Mouse (Mus musculus) spleen, adult 2 months (tissue): ENCODE data around the gene 4931414P19Rik. TPM values are rescaled to one million over a fixed set of nuclear protein-coding genes. Genes with fewer than 3 reads are reported as not detected.

Experiments
- DNase-seq, 2 experiments: peaks; one replicate each; pipeline versions ENCODE4 v3.0.0 to v3.0.0-alpha.2; 2012 to 2021; ENCODE audit warnings: low spot score in 2 of 2, low read depth in 1 of 2
- H3K27ac ChIP-seq: fragments of 200-500 bp; 2 replicates; pipeline ENCODE4 v1.5.1; 2012; ENCODE audit warnings: low read length, inconsistent platforms; ENCODE audit not compliant: insufficient read depth
- H3K27me3 ChIP-seq: fragments of 200-500 bp; 2 replicates; pipeline ENCODE4 v1.6.1; 2012; ENCODE audit warnings: mild to moderate bottlenecking, moderate library complexity, low read length, inconsistent platforms; ENCODE audit not compliant: control insufficient read depth, insufficient read depth
- H3K36me3 ChIP-seq: fragments of 200-500 bp; 2 replicates; pipeline ENCODE4 v1.6.1; 2012; ENCODE audit warnings: mild to moderate bottlenecking, low read length, inconsistent platforms; ENCODE audit not compliant: control insufficient read depth, insufficient read depth
- H3K4me1 ChIP-seq: fragments of 200-500 bp; 2 replicates; pipeline ENCODE4 v1.6.1; 2011; ENCODE audit warnings: inconsistent platforms; ENCODE audit not compliant: control insufficient read depth, insufficient read depth, insufficient read length
- H3K4me3 ChIP-seq: fragments of 200-500 bp; 2 replicates; pipeline ENCODE4 v1.5.1; 2011; ENCODE audit warnings: mild to moderate bottlenecking, inconsistent platforms; ENCODE audit not compliant: insufficient read depth, insufficient read length; ENCODE audit errors: extremely low read depth
- CTCF ChIP-seq: fragments of 200-500 bp; IDR thresholded peaks from 2 replicates; pipeline ENCODE4 v1.5.1; 2011; ENCODE audit warnings: mild to moderate bottlenecking, inconsistent platforms; ENCODE audit not compliant: insufficient read depth, insufficient read length, insufficient replicate concordance; ENCODE audit errors: extremely low read depth
- POLR2A ChIP-seq: fragments of 200-500 bp; IDR thresholded peaks from 2 replicates; pipeline ENCODE4 v1.6.1; 2011; ENCODE audit warnings: low read depth, low read length, inconsistent platforms
- WGBS: fragments of 180-500 bp; shearing (Covaris S2); methylation state at CpG from one replicate; pipeline ENCODE4 v1.1.7; 2018; 5-methylcytosine and 5-hydroxymethylcytosine counted together
- polyA plus RNA-seq: library from polyadenylated mRNA; depleted of rRNA; stranded (reverse); fragments of >200 nt; gene quantifications from 2 replicates; pipeline ENCODE4 v1.2.3, GENCODE M21; 2012

The 4931414P19Rik gene
- polyA plus RNA-seq, 1 experiment, result 4.2 TPM

GRCm38 (mm10) chr14:54594055-54594454 lies 11.7 kb downstream of the 4931414P19Rik start:
- no peak for TF ChIP-seq POLR2A
- no peak for TF ChIP-seq CTCF
- no peaks in the 10 kb centered on the region for H3K4me1 ChIP-seq

GRCm38 (mm10) chr14:54592319-54592934 lies 13.4 kb downstream of the 4931414P19Rik start:
- H3K27ac ChIP-seq, result no peak overlapping the region; the same call in 1 of the 2 replicates
- no peaks in the 10 kb centered on the region for H3K27me3 ChIP-seq
- H3K4me1 ChIP-seq, result no peaks in the 10 kb centered on the region
- TF ChIP-seq CTCF (no peak), POLR2A (no peak)
- no peak for DNase-seq
- H3K36me3 ChIP-seq, result peaks cover 1% of the 10 kb centered on the region; the same call in 1 of the 2 replicates
- H3K4me3 ChIP-seq, result no peak overlapping the region
- WGBS, result 51% methylated on average over 10 of the region's 10 CpGs

More at GRCm38 (mm10) chr14:54594055-54594454, 11.7 kb downstream of the 4931414P19Rik start:
- Histone ChIP-seq H3K36me3 (peaks cover 1% of the 10 kb centered on the region; the same call in 1 of the 2 replicates), H3K27ac (no peak overlapping the region), H3K27me3 (no peaks in the 10 kb centered on the region), H3K4me3 (no peak overlapping the region)
- DNase-seq, result no peak
- WGBS, result 93% methylated on average over 3 of the region's 3 CpGs

DNA sequence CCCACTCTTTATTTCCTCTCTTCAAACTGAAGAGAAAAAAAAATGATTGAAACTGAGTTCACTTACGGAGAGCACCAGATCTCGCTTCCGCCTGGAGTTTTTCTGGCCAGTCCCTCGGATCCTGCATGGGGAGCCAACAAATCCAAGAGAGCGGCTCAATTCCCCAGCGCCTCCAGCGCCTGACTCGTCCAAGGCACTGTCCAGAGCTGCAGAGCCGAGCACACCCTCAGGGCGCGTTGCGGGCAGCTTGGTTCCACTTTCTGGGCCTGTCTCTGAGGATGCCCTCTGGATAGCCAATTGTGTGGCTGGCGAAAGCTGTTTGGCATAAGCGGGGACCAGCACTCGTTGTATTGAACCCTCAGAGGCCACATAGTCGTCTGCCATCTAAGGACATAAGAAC lies 14.7 kb downstream of the 4931414P19Rik start:
- Histone ChIP-seq H3K4me1 (no peaks in the 10 kb centered on the region), H3K27ac (no peak overlapping the region), H3K36me3 (peaks cover 1% of the 10 kb centered on the region; the same call in 1 of the 2 replicates), H3K27me3 (no peaks in the 10 kb centered on the region), H3K4me3 (no peak overlapping the region)
- no peak for DNase-seq
- TF ChIP-seq POLR2A, result no peak
- WGBS, result 96% methylated on average over 16 of the region's 16 CpGs

- H3K4me3 ChIP-seq, result no peak overlapping the region
- WGBS, result 71% methylated on average over 7 of the region's 7 CpGs
These were observed 22.0 kb downstream of the 4931414P19Rik start for GRCm38 (mm10) chr14:54583681-54584338.

GRCm38 (mm10) chr14:54582536-54582935 lies 23.3 kb downstream of the 4931414P19Rik start:
- no peak for DNase-seq
- no peak for TF ChIP-seq CTCF
- no peak for TF ChIP-seq POLR2A
- Histone ChIP-seq H3K27me3 (peaks cover 4% of the 10 kb centered on the region), H3K4me3 (no peak overlapping the region), H3K36me3 (no peaks in the 10 kb centered on the region; the same call in 1 of the 2 replicates), H3K27ac (no peak overlapping the region), H3K4me1 (peaks cover 8% of the 10 kb centered on the region; the same call in 1 of the 2 replicates)
- WGBS, result 95% methylated on average over 9 of the region's 9 CpGs

More at GRCm38 (mm10) chr14:54583681-54584338, 22.0 kb downstream of the 4931414P19Rik start:
- no peaks in the 10 kb centered on the region for H3K27me3 ChIP-seq
- DNase-seq, result peak in 1 of 2 experiments; percentile 33
- H3K4me1 ChIP-seq, result peaks cover 2% of the 10 kb centered on the region; the same call in 1 of the 2 replicates
- H3K36me3 ChIP-seq, result no peaks in the 10 kb centered on the region; the same call in 1 of the 2 replicates
- no peak overlapping the region for H3K27ac ChIP-seq
- peak; percentile 47; the same call in 1 of the 2 replicates for TF ChIP-seq CTCF
- no peak for TF ChIP-seq POLR2A

- WGBS, result 43% methylated on average over 7 of the region's 7 CpGs
These were observed 26.2 kb downstream of the 4931414P19Rik start for GRCm38 (mm10) chr14:54579638-54580037.

DNA sequence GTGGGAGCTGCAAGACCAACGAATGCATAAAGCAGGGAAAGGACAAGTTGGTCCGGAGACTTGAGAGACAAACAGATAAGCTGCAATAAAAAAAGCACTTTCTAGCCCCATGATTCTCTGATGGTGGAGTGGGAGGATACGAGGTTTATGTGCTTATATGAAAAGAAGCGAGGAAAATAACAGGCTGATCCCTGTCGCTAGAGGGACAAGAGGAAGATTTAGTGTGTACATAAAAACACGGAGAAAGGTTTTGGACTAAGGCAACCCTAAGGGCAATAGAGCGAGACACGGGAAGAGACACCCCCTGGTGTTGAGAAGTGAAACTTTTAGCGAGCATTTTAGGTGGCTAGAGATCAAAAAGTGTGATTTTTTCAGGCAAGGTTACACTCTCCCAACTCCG lies 27.7 kb downstream of the 4931414P19Rik start:
- 2% methylated on average over 10 of the region's 10 CpGs for WGBS
- H3K36me3 ChIP-seq, result no peaks in the 10 kb centered on the region
- peak overlapping the region; percentile 55 for H3K4me3 ChIP-seq
- H3K27ac ChIP-seq, result 0 out of 2 replicates have a peak overlapping the region, but pooled peaks have one; percentile 13
- peak; percentile 29 to 47 for DNase-seq
- TF ChIP-seq POLR2A, result no peak
- peak; percentile 33; the same call in 1 of the 2 replicates for TF ChIP-seq CTCF
- peaks cover 25% of the 10 kb centered on the region for H3K27me3 ChIP-seq
- peaks cover 24% of the 10 kb centered on the region for H3K4me1 ChIP-seq

More at GRCm38 (mm10) chr14:54579638-54580037, 26.2 kb downstream of the 4931414P19Rik start:
- no peaks in the 10 kb centered on the region for H3K36me3 ChIP-seq
- no peak overlapping the region for H3K4me3 ChIP-seq
- peaks cover 25% of the 10 kb centered on the region for H3K27me3 ChIP-seq
- H3K4me1 ChIP-seq, result peaks cover 24% of the 10 kb centered on the region
- no peak for DNase-seq
- TF ChIP-seq POLR2A (no peak), CTCF (no peak)
- H3K27ac ChIP-seq, result no peak overlapping the region
